Mouse (Mus musculus): Measurements from ENCODE around the gene Hist3h2ba. TPM values are rescaled to one million over a fixed set of nuclear protein-coding genes. Genes with fewer than 3 reads are reported as not detected.

Gene Hist3h2ba
- total and polyA plus RNA-seq, 3 experiments, result 0.21 to 48.2 TPM; not detected in 1

GRCm38 (mm10) chr11:58949480-58950431 is 1.0 kb downstream of the Hist3h2ba start:
- no peak overlapping the region for H3K27ac ChIP-seq (ENCODE audit: control insufficient read depth, low read depth, low read length)
- TF ChIP-seq GABPA (IDR thresholded peaks at IDR 0.05; ENCODE audit: low read depth, low read length) (no peak), ELF1 (IDR thresholded peaks at IDR 0.05; ENCODE audit: low read depth, low read length) (no peak), E2F4 (IDR thresholded peaks at IDR 0.05; ENCODE audit: borderline replicate concordance, low read depth, low read length) (no peak), MYC (IDR thresholded peaks at IDR 0.05; ENCODE audit: low read depth, low read length) (no peak), GATA1 (IDR thresholded peaks at IDR 0.05; ENCODE audit: low read depth, low read length) (no peak), UBTF (IDR thresholded peaks at IDR 0.05; ENCODE audit: borderline replicate concordance, insufficient read depth, low read depth, low read length) (no peak), SMC3 (IDR thresholded peaks at IDR 0.05; ENCODE audit: low read depth, low read length) (no peak), CHD1 (IDR thresholded peaks at IDR 0.05; ENCODE audit: low read depth, low read length) (no peak), NELFE (IDR thresholded peaks at IDR 0.05; ENCODE audit: low read depth, low read length) (no peak), MAFK (IDR thresholded peaks at IDR 0.05; ENCODE audit: borderline replicate concordance, low read depth, low read length) (no peak), BHLHE40 (IDR thresholded peaks at IDR 0.05; ENCODE audit: borderline replicate concordance, low read depth, low read length) (no peak), JUND (IDR thresholded peaks at IDR 0.05; ENCODE audit: low read depth, low read length) (no peak), ZKSCAN1 (IDR thresholded peaks at IDR 0.05; ENCODE audit: low read depth, low read length) (no peak)
- no peak for DNase-seq (ENCODE audit: low read depth, low spot score)

DNA sequence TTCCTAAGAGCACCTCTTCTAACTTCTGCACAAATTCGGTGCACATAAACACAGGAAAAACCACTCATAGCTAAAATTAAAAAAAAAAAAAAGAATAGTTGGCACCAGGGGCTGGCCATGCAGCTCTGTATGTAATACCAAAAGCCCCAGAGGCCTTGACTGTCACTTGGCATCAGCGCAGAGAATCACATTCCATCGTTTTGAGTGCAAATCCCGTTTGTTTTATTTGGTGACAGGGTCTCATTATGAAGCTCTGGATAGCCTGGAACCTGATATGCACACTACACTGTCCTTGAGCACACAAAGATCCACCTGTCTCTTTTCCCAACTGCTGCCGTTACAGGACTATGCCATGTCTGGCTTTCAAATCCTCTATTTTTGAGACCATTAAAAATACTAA is 2.5 kb downstream of the Hist3h2ba start:
- H3K36me3 ChIP-seq (ENCODE audit: control insufficient read depth in 1 of 2, insufficient read depth in 2 of 2, low read length in 2 of 2), result peaks cover 0 to 8% of the 10 kb centered on the region in 2 experiments; a peak in 2 of 4 replicates
- H3K79me2 ChIP-seq (ENCODE audit: control insufficient read depth, insufficient read depth, low read length, poor library complexity), result peaks cover 11% of the 10 kb centered on the region
- DNase-seq (ENCODE audit: low read depth, low spot score), result no peak
- H3K9ac ChIP-seq (ENCODE audit: control insufficient read depth, low read depth, low read length, poor library complexity, severe bottlenecking), result no peak overlapping the region
- no peak overlapping the region for H3K4me3 ChIP-seq (ENCODE audit: control insufficient read depth in 1 of 2, insufficient read depth in 1 of 2, low read depth in 2 of 2, low read length in 2 of 2)
- no peaks in the 10 kb centered on the region for H3K9me3 ChIP-seq (replicated peaks; ENCODE audit: insufficient read depth, low read length)
- peaks cover 0 to 3% of the 10 kb centered on the region in 2 experiments; a peak in 3 of 4 replicates for H3K27me3 ChIP-seq (ENCODE audit: control insufficient read depth in 1 of 2, insufficient read depth in 2 of 2, low read length in 2 of 2)
- peaks cover 4 to 11% of the 10 kb centered on the region in 2 experiments; a peak in 2 of 4 replicates for H3K4me1 ChIP-seq (ENCODE audit: control insufficient read depth in 1 of 2, insufficient read depth in 2 of 2, low read length in 2 of 2)
- TF ChIP-seq RCOR1 (IDR thresholded peaks at IDR 0.05; ENCODE audit: low read depth, low read length), result no peak
- no peak for TF ChIP-seq CHD1 (IDR thresholded peaks at IDR 0.05; ENCODE audit: low read depth, low read length)
- TF ChIP-seq MAX (IDR thresholded peaks at IDR 0.05; ENCODE audit: low read length), result no peak
- no peak for TF ChIP-seq ETS1 (IDR thresholded peaks at IDR 0.05; ENCODE audit: low read depth, low read length)
- no peak for TF ChIP-seq GABPA (IDR thresholded peaks at IDR 0.05; ENCODE audit: low read depth, low read length)
- TF ChIP-seq USF1 (IDR thresholded peaks at IDR 0.05; ENCODE audit: low read depth, low read length), result no peak
- no peak for TF ChIP-seq ZC3H11A (IDR thresholded peaks at IDR 0.05; ENCODE audit: low read depth, low read length)
- TF ChIP-seq POLR2AphosphoS5 (IDR thresholded peaks at IDR 0.05; ENCODE audit: borderline replicate concordance, low read depth, low read length), result no peak
- no peak for TF ChIP-seq MYB (IDR thresholded peaks at IDR 0.05; ENCODE audit: low read depth, low read length)
- TF ChIP-seq SIN3A (IDR thresholded peaks at IDR 0.05; ENCODE audit: low read length), result no peak
- TF ChIP-seq RAD21 (IDR thresholded peaks at IDR 0.05; ENCODE audit: low read depth, low read length), result no peak
- no peak for TF ChIP-seq EP300 (IDR thresholded peaks at IDR 0.05; ENCODE audit: low read depth in 1 of 2, low read length in 2 of 2)
- no peak for TF ChIP-seq ZKSCAN1 (IDR thresholded peaks at IDR 0.05; ENCODE audit: low read depth, low read length)
- no peak for TF ChIP-seq ELF1 (IDR thresholded peaks at IDR 0.05; ENCODE audit: low read depth, low read length)
- TF ChIP-seq POLR2A (IDR thresholded peaks at IDR 0.05; ENCODE audit: control insufficient read depth in 1 of 2, insufficient read depth in 1 of 2, low read depth in 1 of 2, low read length in 2 of 2, poor library complexity in 1 of 2), result no peak
- TF ChIP-seq BHLHE40 (IDR thresholded peaks at IDR 0.05; ENCODE audit: borderline replicate concordance, low read depth, low read length), result no peak
- no peak for TF ChIP-seq UBTF (IDR thresholded peaks at IDR 0.05; ENCODE audit: borderline replicate concordance, insufficient read depth, low read depth, low read length)
- TF ChIP-seq USF2 (IDR thresholded peaks at IDR 0.05; ENCODE audit: borderline replicate concordance in 1 of 2, insufficient read depth in 1 of 2, low read depth in 1 of 2, low read length in 2 of 2), result no peak
- H3K27ac ChIP-seq (ENCODE audit: control insufficient read depth, low read depth, low read length), result no peak overlapping the region

More at GRCm38 (mm10) chr11:58949480-58950431, 1.0 kb downstream of the Hist3h2ba start:
- Histone ChIP-seq H3K9ac (ENCODE audit: control insufficient read depth, low read depth, low read length, poor library complexity, severe bottlenecking) (no peak overlapping the region), H3K79me2 (ENCODE audit: control insufficient read depth, insufficient read depth, low read length, poor library complexity) (no peaks in the 10 kb centered on the region; the same call in 1 of the 2 replicates), H3K9me3 (replicated peaks; ENCODE audit: insufficient read depth, low read length) (no peaks in the 10 kb centered on the region), H3K4me3 (ENCODE audit: control insufficient read depth in 1 of 2, insufficient read depth in 1 of 2, low read depth in 2 of 2, low read length in 2 of 2) (no peak overlapping the region), H3K36me3 (ENCODE audit: control insufficient read depth in 1 of 2, insufficient read depth in 2 of 2, low read length in 2 of 2) (peaks cover 0 to 5% of the 10 kb centered on the region in 2 experiments; a peak in 2 of 4 replicates), H3K27me3 (ENCODE audit: control insufficient read depth in 1 of 2, insufficient read depth in 2 of 2, low read length in 2 of 2) (peaks cover 2 to 3% of the 10 kb centered on the region in 2 experiments; a peak in 3 of 4 replicates), H3K4me1 (ENCODE audit: control insufficient read depth in 1 of 2, insufficient read depth in 2 of 2, low read length in 2 of 2) (peaks cover 0 to 11% of the 10 kb centered on the region in 2 experiments; a peak in 1 of 4 replicates)

Measured in MEL (cell line).